Mouse (Mus musculus) embryonic stem cell, embryonic (primary cell): Measurements from ENCODE around the gene Pp2d1.
"Not testable (repeated sequence)": the region's sequence is repeated elsewhere in the genome, so short reads cannot be mapped to it uniquely, and the experiment has no call there.

ENCODE experiments used
- CTCF ChIA-PET, 4 experiments: fragments of 300-600 bp in 2 of 4; fragments of 350-600 bp in 2 of 4; sonication (Branson Sonifier 250); formaldehyde crosslinking; loops; one replicate each; lab custom pipeline; 2022; ENCODE audit warnings: inconsistent platforms in 2 of 4; lab: Charles Lee
- POLR2A ChIA-PET, 4 experiments: fragments of 300-600 bp in 2 of 4; fragments of 350-600 bp in 2 of 4; sonication (Branson Sonifier 250); formaldehyde crosslinking; loops; one replicate each; lab custom pipeline; 2022; ENCODE audit warnings: antibody characterized with exemption in 4 of 4, inconsistent platforms in 1 of 4; lab: Charles Lee

The Pp2d1 gene

DNA sequence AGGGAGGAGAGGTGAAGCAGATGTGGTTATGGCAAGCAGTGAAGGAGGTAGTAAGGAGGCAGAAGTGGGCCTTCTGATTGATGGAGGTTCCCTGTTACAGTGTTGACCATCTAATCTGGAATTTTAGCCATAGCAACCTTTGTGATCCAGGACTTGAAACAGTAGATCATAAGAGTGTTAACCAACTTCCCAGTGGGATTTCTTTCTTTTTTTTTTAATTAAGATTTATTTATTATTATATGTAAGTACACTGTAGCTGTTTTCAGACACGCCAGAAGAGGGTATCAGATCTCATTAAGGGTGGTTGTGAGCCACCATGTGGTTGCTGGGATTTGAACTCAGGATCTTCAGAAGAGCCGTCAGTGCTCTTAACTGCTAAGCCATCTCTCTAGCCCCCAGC lies at the start of gene Pp2d1:
Gene Pp2d1, minus strand, starts transcription at position 101 of the 400 bp plus-strand sequence.
- CTCF ChIA-PET, POLR2A ChIA-PET: not testable (repeated sequence)

DNA sequence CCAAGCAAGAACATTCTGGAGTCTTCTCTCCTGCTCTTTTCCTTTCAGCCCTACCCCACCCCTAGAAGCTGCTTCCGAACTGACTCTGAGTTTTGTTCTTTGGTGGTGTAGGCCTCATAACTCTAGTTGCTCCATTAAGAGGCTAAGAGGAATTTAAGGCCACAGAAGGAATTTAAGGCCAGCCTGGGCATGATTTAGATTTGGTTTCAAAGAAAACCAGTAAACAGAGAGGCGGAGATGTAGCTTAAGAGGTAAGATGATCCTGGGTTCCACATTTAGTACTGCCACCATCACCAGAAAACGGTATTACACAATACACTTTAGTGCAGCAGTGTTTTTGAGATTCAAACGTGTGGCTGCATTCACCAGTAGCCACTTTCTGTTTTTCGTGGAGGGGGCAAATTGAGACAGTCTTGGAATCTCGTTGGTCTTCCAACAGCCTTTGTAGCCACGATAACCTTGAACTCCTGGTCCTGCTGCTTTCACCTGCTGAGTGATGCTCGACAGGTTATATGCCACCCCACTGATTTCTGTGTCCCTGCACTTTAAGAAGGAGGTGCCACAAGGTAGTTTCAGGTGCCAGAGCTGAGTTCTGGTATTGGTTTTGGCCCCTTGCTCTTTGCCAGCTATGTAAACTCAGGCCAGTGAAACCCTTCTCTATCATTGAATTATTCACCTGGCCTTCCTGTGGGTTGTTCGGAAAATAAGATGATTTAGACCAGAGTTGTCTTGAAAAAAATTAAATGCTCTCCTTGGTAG lies 49.0 kb upstream of the Pp2d1 start:
- POLR2A ChIA-PET: interaction anchor here in 3 of 4 experiments (0.7 to 13.9 kb wide), 26 partner anchors 8 to 100 kb away, joined by 3 to 215 read pairs (median 6); partner anchors contain the start of gene Sgo1 (in 1 of the 3)
- CTCF ChIA-PET: interaction anchor here in 1 of 4 experiments (1.3 kb wide), 1 partner anchor 21 kb away, joined by 3 read pairs; no protein-coding TSS in a partner anchor

DNA sequence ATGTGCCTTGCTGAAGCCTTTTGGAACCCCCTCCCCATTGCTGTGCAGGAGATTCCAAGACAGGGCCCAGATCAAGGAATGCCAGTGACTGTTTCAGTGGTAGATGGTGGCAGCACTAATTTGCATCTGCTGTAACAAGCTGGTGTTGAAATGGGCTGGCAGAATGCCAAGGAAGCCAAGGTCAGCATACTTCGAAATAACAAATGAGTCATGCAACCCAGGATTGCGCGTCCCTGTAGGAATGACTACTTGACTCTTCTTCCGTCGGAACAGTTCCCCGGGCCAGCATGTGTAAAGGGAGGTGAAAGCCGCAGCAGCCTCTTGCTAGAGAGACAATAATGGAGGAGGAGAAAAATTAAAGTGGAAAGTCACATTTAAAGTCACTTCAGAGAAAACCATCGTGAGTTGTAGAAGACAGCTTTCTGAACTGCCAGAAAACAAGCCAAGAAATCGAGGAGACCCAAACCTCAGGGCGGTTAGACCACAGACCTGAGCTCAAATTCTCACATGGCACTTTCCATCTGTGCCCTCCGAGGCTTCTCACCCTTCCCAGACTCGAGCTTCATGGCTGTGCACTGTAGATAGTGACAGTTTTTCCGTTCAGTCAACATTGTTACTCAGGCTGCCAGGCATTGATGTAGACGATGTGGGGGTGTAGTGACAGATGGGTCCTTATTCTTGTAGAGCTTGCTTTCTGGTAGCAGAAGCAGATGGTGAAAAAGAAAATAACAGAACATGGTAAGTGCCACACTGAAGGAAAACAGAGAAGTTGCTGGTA lies 48.0 kb upstream of the Pp2d1 start:
- POLR2A ChIA-PET: interaction anchor here (0.7 to 13.9 kb wide), 32 partner anchors 8 to 102 kb away, joined by 3 to 215 read pairs (median 6); partner anchors contain the start of gene Sgo1 (in 2 of the 4)
- CTCF ChIA-PET: interaction anchor here (0.7 to 1.3 kb wide), 4 partner anchors 9 to 20 kb away, joined by 3 read pairs; no protein-coding TSS in a partner anchor

DNA sequence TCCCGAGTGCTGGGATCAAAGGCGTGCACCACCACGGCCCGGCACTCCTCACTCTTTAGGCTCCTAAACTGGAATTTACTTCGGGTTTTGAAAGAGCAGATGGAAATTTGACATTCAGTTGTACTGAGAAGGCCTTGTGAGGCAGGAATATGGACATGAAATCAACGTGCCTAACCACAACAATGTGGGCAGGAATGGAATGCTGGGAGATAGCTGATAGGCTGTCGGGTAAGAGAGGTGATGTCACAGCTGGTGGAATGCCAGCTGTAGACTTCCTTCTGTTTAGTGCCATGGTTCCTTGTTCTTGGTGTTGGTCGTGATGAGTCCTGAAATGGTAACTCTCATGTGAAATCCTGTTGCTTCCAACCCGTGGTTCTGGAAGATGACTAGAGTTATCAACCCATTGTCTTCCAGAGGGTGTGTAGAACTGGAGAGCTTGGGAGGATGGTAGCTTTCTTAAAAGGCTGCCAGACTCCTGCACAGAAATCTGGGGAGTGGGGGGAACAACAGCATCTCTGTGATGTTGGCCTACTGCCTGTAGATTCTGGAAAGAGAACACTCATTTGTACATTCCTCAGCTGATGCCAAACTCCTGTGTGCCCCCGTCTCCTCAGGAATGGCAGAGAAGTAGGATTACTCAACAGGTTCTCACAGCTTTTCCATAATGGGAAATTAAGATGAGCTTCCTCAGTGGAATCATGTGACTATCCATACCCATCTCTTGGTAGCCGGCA lies 44.8 kb upstream of the Pp2d1 start:
- ChIA-PET POLR2A (interaction anchor here in 3 of 4 experiments (0.6 to 18.3 kb wide), 30 partner anchors 8 to 111 kb away, joined by 3 to 575 read pairs (median 5); partner anchors contain the start of genes Kat2b (in 2 of the 3) and Sgo1 (in 2 of the 3)), CTCF (interaction anchor here in 2 of 4 experiments (0.7 kb wide), 2 partner anchors 14 to 69 kb away, joined by 3 to 5 read pairs; no protein-coding TSS in a partner anchor)

DNA sequence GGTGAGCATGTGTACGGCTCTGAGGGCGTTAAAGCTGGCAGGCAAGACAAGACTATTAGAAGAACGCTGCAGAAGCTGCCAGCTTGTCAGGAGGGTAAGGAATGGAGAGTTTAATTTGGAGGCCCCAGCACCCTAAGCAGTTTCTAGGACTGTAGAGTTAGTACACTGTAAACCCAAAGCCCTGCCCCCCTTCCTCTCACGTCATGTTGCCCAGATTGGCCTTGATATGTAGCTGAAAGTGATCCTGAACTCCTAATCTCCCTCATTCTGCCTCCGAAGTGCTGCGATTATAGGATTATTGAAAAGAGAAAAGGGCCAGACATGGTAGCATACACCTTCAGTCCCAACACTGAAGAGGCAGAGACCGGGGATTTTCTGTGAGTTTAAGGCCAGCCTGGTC lies 43.6 kb upstream of the Pp2d1 start:
- POLR2A ChIA-PET: interaction anchor here in 3 of 4 experiments (0.8 to 18.3 kb wide), 22 partner anchors 10 to 106 kb away, joined by 3 to 575 read pairs (median 5); partner anchors contain the start of genes Kat2b (in 2 of the 3) and Sgo1 (in 1 of the 3)
- CTCF ChIA-PET: interaction anchor here in 2 of 4 experiments (0.5 to 1.5 kb wide), 2 partner anchors 15 to 47 kb away, joined by 3 read pairs; no protein-coding TSS in a partner anchor

DNA sequence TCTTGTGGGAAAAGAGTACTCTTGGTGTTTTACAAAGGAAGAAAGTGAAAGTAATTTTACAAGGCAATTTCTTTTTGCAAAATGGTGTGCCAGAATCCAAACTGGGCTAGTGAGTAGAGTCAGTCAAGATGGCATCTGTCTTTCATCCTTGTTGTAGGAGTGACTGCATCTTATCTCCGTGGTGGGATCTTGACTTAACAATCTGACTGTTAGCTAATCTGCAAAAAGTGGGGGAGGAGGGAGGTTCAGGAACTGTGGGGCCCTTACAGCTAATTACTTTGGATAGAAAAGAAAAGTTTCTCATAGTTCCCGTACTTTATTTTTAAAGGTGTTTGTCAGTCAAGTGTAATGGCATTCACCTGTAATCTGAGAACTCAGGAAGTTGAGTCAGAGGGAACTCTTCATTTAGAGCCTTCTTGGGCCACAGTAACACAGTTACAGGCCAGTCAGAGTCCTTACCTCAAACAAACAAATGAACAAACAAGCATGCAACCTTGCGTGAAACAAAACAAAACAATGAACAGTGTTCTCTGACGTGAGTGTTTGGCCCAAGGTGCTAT lies 42.9 kb upstream of the Pp2d1 start:
- CTCF ChIA-PET: interaction anchor here in 1 of 4 experiments (1.5 kb wide), 1 partner anchor 14 kb away, joined by 3 read pairs; no protein-coding TSS in a partner anchor
- POLR2A ChIA-PET: interaction anchor here in 3 of 4 experiments (0.5 to 18.3 kb wide), 28 partner anchors 9 to 107 kb away, joined by 3 to 575 read pairs (median 4); partner anchors contain the start of genes Kat2b (in 2 of the 3) and Sgo1 (in 2 of the 3)

DNA sequence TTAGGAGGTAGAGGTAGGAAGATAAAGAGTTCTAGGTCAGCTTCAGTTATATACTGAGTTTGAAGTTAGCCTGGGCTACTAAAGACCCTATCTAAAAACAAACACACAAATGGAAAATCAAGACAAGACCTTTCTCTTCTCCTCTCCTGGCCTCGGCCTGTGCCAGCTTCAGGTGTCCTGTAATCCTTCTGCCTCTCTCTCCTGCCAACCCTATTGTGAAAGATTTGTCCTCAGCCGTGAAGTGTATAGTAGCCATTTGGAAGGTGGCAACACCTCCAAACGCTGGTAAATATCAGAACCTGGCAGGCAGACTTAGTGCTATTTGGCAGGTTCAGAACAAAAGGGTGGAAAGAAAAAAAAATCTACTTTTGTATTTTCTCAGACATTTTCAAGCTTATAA lies 41.0 kb upstream of the Pp2d1 start:
- ChIA-PET CTCF (interaction anchor here in 1 of 4 experiments (1.0 kb wide), 1 partner anchor 10 kb away, joined by 3 read pairs; no protein-coding TSS in a partner anchor), POLR2A (interaction anchor here in 3 of 4 experiments (0.6 to 18.3 kb wide), 15 partner anchors 7 to 98 kb away, joined by 3 to 575 read pairs (median 5); partner anchors contain the start of gene Kat2b (in 2 of the 3))

DNA sequence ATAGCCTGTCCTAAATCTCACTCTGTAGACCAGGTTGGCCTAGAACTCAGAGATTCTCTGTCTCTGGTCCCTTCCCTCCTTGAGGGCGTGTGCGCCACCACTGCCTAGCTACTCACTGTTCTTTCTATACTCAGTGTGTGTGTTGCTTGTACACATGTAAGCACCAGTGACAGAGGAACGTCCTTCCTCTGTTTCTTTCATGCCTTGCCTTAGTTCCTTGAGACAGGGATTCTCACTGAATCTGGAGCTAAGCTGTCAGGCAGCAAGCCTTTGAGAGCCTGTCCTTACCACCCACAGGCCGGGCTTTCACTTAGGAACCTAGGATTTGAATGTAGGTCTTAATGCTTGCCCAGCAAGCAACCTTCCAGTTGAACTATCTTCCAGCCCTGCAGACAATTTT lies 40.4 kb upstream of the Pp2d1 start:
- ChIA-PET CTCF (interaction anchor here in 2 of 4 experiments (0.6 to 0.7 kb wide), 2 partner anchors 46 to 55 kb away, joined by 3 to 6 read pairs; no protein-coding TSS in a partner anchor), POLR2A (interaction anchor here in 3 of 4 experiments (0.6 to 18.3 kb wide), 15 partner anchors 4 to 100 kb away, joined by 3 to 575 read pairs (median 7); partner anchors contain the start of gene Kat2b (in 2 of the 3))

DNA sequence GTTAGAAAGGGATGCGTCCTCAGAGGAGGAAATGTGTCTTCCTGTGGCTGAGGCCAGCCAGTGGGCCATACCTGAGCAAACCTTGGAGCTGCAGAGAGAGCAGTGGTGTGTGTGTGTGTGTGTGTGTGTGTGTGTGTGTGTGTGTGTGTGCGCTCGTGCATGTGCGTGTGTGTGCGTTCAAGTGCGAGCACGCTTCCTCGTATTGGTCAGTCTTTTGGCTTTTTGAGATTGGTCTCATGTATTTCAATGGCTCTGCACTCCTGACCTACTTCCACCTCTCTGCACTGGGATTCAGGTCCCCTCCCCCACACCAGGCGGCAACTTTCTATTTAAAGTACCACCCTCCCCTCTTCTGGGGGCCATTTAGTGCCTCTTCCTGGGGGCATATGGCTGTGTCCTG lies 39.5 kb upstream of the Pp2d1 start:
- POLR2A ChIA-PET: interaction anchor here (0.6 to 18.3 kb wide), 12 partner anchors 5 to 107 kb away, joined by 3 to 575 read pairs (median 10); partner anchors contain the start of gene Kat2b (in 2 of the 4)
- CTCF ChIA-PET: interaction anchor here in 1 of 4 experiments (0.7 kb wide), 1 partner anchor 56 kb away, joined by 6 read pairs; no protein-coding TSS in a partner anchor

DNA sequence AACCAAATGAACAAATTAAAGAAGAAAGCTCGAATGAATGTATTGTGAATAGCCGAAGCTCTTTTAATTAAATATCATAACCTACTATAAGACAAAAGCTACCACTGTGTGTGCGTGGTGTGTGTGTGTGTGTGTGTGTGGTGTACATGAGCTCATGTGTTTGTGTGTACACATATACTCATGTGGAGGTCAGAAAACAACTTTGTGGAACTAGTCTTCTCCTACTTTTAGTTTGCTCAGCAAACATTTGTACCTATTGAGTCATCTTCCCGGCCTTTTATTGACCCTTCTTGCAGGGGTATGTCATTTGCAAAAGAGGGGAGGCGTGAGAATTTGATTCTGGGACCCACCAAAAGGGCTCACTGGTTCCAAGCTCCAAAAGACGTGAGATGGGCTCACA lies 39.0 kb upstream of the Pp2d1 start:
- ChIA-PET CTCF (no interaction called here), POLR2A (interaction anchor here (0.7 to 18.3 kb wide), 11 partner anchors 5 to 111 kb away, joined by 3 to 575 read pairs (median 15); partner anchors contain the start of genes Kat2b (in 2 of the 4) and Sgo1 (in 1 of the 4))

DNA sequence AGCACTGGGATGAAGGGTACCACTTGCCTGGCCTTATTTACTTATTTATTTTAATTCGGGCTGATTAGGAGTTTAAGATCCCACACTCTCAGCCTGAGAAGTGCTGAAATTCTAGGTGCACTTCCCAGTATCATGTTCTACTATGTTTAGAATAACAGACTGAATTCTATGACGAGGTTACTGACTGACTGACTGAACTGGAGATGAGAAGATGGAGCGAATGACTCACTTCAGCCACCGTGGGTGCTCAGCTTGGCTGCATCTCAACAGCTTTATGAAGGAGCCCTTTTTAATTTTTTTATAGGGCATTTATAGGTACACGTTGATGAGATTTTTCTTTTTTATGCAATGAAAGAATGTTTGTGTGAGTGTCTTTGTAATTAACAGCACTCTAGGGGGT lies 38.5 kb upstream of the Pp2d1 start:
- POLR2A ChIA-PET: interaction anchor here (0.7 to 18.3 kb wide), 12 partner anchors 4 to 111 kb away, joined by 3 to 575 read pairs (median 38); partner anchors contain the start of genes Kat2b (in 2 of the 4) and Sgo1 (in 1 of the 4)
- CTCF ChIA-PET: no interaction called here

DNA sequence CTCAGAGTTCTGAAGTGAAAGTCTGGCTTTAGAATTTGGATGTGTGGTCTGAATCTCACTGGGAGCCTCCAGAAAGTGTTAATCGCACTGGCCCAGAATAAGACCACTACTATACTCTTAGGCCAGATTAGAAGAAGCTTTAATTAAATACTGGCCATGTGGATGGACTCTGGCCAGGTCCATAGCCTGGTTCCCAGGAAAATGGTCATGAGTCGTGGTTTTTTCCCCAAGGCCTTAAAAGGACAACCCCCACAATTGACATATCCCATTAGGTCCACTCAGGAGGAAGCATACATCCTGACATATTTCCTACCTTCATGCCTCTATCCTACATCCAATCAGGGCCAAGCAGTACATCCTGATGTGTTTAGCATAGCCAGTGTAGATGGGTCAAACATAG lies 37.9 kb upstream of the Pp2d1 start:
- ChIA-PET CTCF (no interaction called here), POLR2A (interaction anchor here in 3 of 4 experiments (2.0 to 18.3 kb wide), 6 partner anchors 4 to 42 kb away, joined by 5 to 575 read pairs (median 214); partner anchors contain the start of gene Kat2b (in 2 of the 3))

DNA sequence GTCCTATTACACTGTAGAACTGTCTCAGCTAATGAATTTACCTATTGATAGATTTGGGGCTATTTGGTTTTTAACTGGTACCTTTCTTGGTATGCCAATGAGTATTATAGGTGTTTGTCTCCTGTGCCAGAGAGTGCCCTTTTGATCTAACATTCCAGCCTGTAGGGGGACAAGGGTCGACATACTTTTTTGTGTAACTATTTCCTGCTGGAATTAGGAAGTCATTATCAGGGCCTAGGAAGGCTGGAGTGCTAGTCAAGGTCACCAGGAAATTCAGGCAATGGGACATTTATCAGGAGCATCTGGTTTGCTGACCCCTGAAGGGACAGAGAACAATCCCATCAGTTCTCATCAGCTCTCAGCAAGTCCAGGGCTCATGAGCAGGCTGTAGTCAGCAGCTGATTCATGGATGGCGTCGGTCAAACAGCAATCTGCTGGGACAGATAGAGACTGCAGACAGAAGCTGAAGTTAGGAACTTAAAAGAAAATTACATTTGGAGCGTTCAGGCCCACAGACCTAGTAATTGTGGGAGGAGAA lies 33.8 kb upstream of the Pp2d1 start:
- POLR2A ChIA-PET: interaction anchor here in 3 of 4 experiments (1.1 to 18.5 kb wide), 19 partner anchors 3 to 107 kb away, joined by 3 to 575 read pairs (median 5); partner anchors contain the start of gene Kat2b (in 1 of the 3)
- CTCF ChIA-PET: interaction anchor here in 2 of 4 experiments (0.6 to 0.7 kb wide), 2 partner anchors 16 to 105 kb away, joined by 4 read pairs; no protein-coding TSS in a partner anchor

DNA sequence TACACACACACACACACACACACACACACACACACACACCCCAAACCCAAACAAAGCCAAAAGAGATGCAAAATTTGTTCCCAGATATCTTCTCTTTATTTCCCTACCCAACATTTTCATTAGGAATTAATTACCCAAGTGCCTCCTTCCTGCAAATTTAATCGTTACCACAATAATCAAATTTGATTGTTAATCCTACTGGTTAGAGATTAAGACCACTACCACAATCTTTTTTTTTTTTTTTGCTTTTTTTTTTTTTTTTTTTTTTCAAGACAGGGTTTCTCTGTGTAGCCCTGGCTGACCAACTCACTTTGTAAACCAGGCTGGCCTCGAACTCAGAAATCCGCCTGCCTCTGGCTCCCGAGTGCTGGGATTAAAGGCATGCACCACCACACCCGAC lies 31.7 kb upstream of the Pp2d1 start:
- CTCF ChIA-PET: interaction anchor here in 2 of 4 experiments (0.6 kb wide), 3 partner anchors 10 to 47 kb away, joined by 3 to 4 read pairs (median 3); no protein-coding TSS in a partner anchor
- POLR2A ChIA-PET: interaction anchor here (0.5 to 18.5 kb wide), 28 partner anchors 5 to 106 kb away, joined by 3 to 575 read pairs (median 5); partner anchors contain the start of gene Kat2b (in 1 of the 4)

DNA sequence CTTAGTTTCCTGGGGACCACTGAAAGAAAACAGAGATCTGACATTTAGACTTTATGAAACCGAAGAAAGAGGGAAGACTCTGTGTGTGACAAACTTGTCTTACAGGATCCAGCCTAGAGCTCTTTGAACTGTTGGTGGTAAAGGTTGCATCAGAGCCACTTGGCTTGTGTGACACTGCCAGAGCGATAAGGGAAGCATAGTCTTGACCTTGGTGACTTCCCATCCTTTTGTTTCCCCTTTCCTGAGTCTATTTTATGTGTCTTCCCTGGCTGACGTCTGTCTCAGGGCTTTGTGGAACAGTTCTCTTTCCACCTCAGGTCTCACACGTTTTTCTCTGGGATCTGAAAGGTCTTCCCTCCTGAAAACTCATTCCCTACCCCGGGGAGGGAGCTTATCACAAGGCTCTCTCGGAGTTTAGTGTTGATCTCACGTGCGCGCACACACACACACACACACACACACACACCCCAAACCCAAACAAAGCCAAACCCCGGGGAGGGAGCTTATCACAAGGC lies 31.2 kb upstream of the Pp2d1 start:
- ChIA-PET CTCF (interaction anchor here in 3 of 4 experiments (0.6 to 0.7 kb wide), 6 partner anchors 10 to 59 kb away, joined by 3 to 5 read pairs (median 4); no protein-coding TSS in a partner anchor), POLR2A (interaction anchor here (0.5 to 18.5 kb wide), 39 partner anchors 5 to 119 kb away, joined by 3 to 575 read pairs (median 4); partner anchors contain the start of genes Kat2b (in 1 of the 4) and Sgo1 (in 1 of the 4))
